Mouse (Mus musculus): ENCODE data around the gene Poll. TPM values are rescaled to one million over a fixed set of nuclear protein-coding genes. Genes with fewer than 3 reads are reported as not detected.

Poll gene
- total and polyA plus RNA-seq, 3 experiments: 7.6 to 15.9 (median 9.4) TPM

GRCm38 (mm10) chr19:45535929-45536328 lies 24.4 kb downstream of the Poll start:
- no peak for TF ChIP-seq CTCF (IDR thresholded peaks at IDR 0.05; ENCODE audit: low read depth, low read length)
- TF ChIP-seq GATA2 (IDR thresholded peaks at IDR 0.05; ENCODE audit: borderline replicate concordance, low read depth, low read length): no peak
- TF ChIP-seq GATA1 (IDR thresholded peaks at IDR 0.05; ENCODE audit: borderline replicate concordance, low read length): no peak
- no peak for TF ChIP-seq TAL1 (conservative IDR thresholded peaks at IDR 0.05; ENCODE audit: low read depth, low read length)
- no peak for TF ChIP-seq POLR2AphosphoS5 (IDR thresholded peaks at IDR 0.05; ENCODE audit: insufficient replicate concordance, low read depth, low read length)
- Histone ChIP-seq H3K4me1 (ENCODE audit: insufficient read depth, low read depth, low read length) (peaks cover 28% of the 10 kb centered on the region), H3K9me3 (replicated peaks) (no peaks in the 10 kb centered on the region), H3K4me3 (ENCODE audit: low read depth, low read length) (no peak overlapping the region), H3K36me3 (replicated peaks) (peaks cover 2% of the 10 kb centered on the region), H3K27me3 (ENCODE audit: insufficient read depth, low read length) (peaks cover 53% of the 10 kb centered on the region)
- DNase-seq (ENCODE audit: low spot score) (no peak), ATAC-seq (ENCODE audit: extremely low read depth, insufficient number of reproducible peaks, low FRiP score, poor library complexity, severe bottlenecking) (no peak)

- H3K9me3 ChIP-seq (replicated peaks): no peaks in the 10 kb centered on the region
- no peak overlapping the region for H3K4me3 ChIP-seq (ENCODE audit: low read depth, low read length)
- peaks cover 25% of the 10 kb centered on the region for H3K4me1 ChIP-seq (ENCODE audit: insufficient read depth, low read depth, low read length)
- no peak for DNase-seq (ENCODE audit: low spot score)
- no peak for TF ChIP-seq POLR2AphosphoS5 (IDR thresholded peaks at IDR 0.05; ENCODE audit: insufficient replicate concordance, low read depth, low read length)
- TF ChIP-seq GATA1 (IDR thresholded peaks at IDR 0.05; ENCODE audit: borderline replicate concordance, low read length): no peak
- no peak for TF ChIP-seq GATA2 (IDR thresholded peaks at IDR 0.05; ENCODE audit: borderline replicate concordance, low read depth, low read length)
- no peak for ATAC-seq (ENCODE audit: extremely low read depth, insufficient number of reproducible peaks, low FRiP score, poor library complexity, severe bottlenecking)
- H3K27me3 ChIP-seq (ENCODE audit: insufficient read depth, low read length): peaks cover 49% of the 10 kb centered on the region
- peaks cover 8% of the 10 kb centered on the region for H3K36me3 ChIP-seq (replicated peaks)
Measured at GRCm38 (mm10) chr19:45535214-45535735, 25.1 kb downstream of the Poll start.

- Histone ChIP-seq H3K27me3 (ENCODE audit: insufficient read depth, low read length) (peaks cover 43% of the 10 kb centered on the region), H3K9me3 (replicated peaks) (no peaks in the 10 kb centered on the region), H3K36me3 (replicated peaks) (peaks cover 25% of the 10 kb centered on the region), H3K4me3 (ENCODE audit: low read depth, low read length) (no peak overlapping the region), H3K4me1 (ENCODE audit: insufficient read depth, low read depth, low read length) (peaks cover 34% of the 10 kb centered on the region)
- TF ChIP-seq GATA1 (IDR thresholded peaks at IDR 0.05; ENCODE audit: borderline replicate concordance, low read length) (no peak), CTCF (IDR thresholded peaks at IDR 0.05; ENCODE audit: low read depth, low read length) (no peak), POLR2AphosphoS5 (IDR thresholded peaks at IDR 0.05; ENCODE audit: insufficient replicate concordance, low read depth, low read length) (no peak), TAL1 (conservative IDR thresholded peaks at IDR 0.05; ENCODE audit: low read depth, low read length) (no peak), GATA2 (IDR thresholded peaks at IDR 0.05; ENCODE audit: borderline replicate concordance, low read depth, low read length) (no peak)
- ATAC-seq (ENCODE audit: extremely low read depth, insufficient number of reproducible peaks, low FRiP score, poor library complexity, severe bottlenecking) (no peak), DNase-seq (ENCODE audit: low spot score) (no peak)
Measured at GRCm38 (mm10) chr19:45533617-45534016, 26.7 kb downstream of the Poll start.

GRCm38 (mm10) chr19:45531554-45531953 lies 28.8 kb downstream of the Poll start:
- H3K4me1 ChIP-seq (ENCODE audit: insufficient read depth, low read depth, low read length): peaks cover 43% of the 10 kb centered on the region
- H3K4me3 ChIP-seq (ENCODE audit: low read depth, low read length): no peak overlapping the region
- peaks cover 45% of the 10 kb centered on the region for H3K36me3 ChIP-seq (replicated peaks)
- DNase-seq (ENCODE audit: low spot score): no peak
- peaks cover 34% of the 10 kb centered on the region for H3K27me3 ChIP-seq (ENCODE audit: insufficient read depth, low read length)
- H3K9me3 ChIP-seq (replicated peaks): no peaks in the 10 kb centered on the region
- ATAC-seq (ENCODE audit: extremely low read depth, insufficient number of reproducible peaks, low FRiP score, poor library complexity, severe bottlenecking): no peak
- no peak for TF ChIP-seq CTCF (IDR thresholded peaks at IDR 0.05; ENCODE audit: low read depth, low read length)
- no peak for TF ChIP-seq TAL1 (conservative IDR thresholded peaks at IDR 0.05; ENCODE audit: low read depth, low read length)
- no peak for TF ChIP-seq POLR2AphosphoS5 (IDR thresholded peaks at IDR 0.05; ENCODE audit: insufficient replicate concordance, low read depth, low read length)
- TF ChIP-seq GATA2 (IDR thresholded peaks at IDR 0.05; ENCODE audit: borderline replicate concordance, low read depth, low read length): no peak
- TF ChIP-seq GATA1 (IDR thresholded peaks at IDR 0.05; ENCODE audit: borderline replicate concordance, low read length): no peak

GRCm38 (mm10) chr19:45530200-45530995 lies 29.9 kb downstream of the Poll start:
- ATAC-seq (ENCODE audit: extremely low read depth, insufficient number of reproducible peaks, low FRiP score, poor library complexity, severe bottlenecking): no peak
- H3K36me3 ChIP-seq (replicated peaks): peaks cover 49% of the 10 kb centered on the region

GRCm38 (mm10) chr19:45529294-45529693 lies 31.0 kb downstream of the Poll start:
- ATAC-seq (ENCODE audit: extremely low read depth, insufficient number of reproducible peaks, low FRiP score, poor library complexity, severe bottlenecking): no peak
- Histone ChIP-seq H3K27me3 (ENCODE audit: insufficient read depth, low read length) (peaks cover 14% of the 10 kb centered on the region), H3K36me3 (replicated peaks) (peaks cover 54% of the 10 kb centered on the region), H3K9me3 (replicated peaks) (no peaks in the 10 kb centered on the region), H3K4me3 (ENCODE audit: low read depth, low read length) (no peak overlapping the region), H3K4me1 (ENCODE audit: insufficient read depth, low read depth, low read length) (peaks cover 31% of the 10 kb centered on the region)
- no peak for TF ChIP-seq TAL1 (conservative IDR thresholded peaks at IDR 0.05; ENCODE audit: low read depth, low read length)
- TF ChIP-seq POLR2AphosphoS5 (IDR thresholded peaks at IDR 0.05; ENCODE audit: insufficient replicate concordance, low read depth, low read length): no peak
- TF ChIP-seq GATA1 (IDR thresholded peaks at IDR 0.05; ENCODE audit: borderline replicate concordance, low read length): no peak
- no peak for TF ChIP-seq CTCF (IDR thresholded peaks at IDR 0.05; ENCODE audit: low read depth, low read length)
- no peak for TF ChIP-seq GATA2 (IDR thresholded peaks at IDR 0.05; ENCODE audit: borderline replicate concordance, low read depth, low read length)
- DNase-seq (ENCODE audit: low spot score): no peak

More at GRCm38 (mm10) chr19:45530200-45530995, 29.9 kb downstream of the Poll start:
- Histone ChIP-seq H3K4me3 (ENCODE audit: low read depth, low read length) (no peak overlapping the region), H3K9me3 (replicated peaks) (no peaks in the 10 kb centered on the region), H3K4me1 (ENCODE audit: insufficient read depth, low read depth, low read length) (peaks cover 40% of the 10 kb centered on the region), H3K27me3 (ENCODE audit: insufficient read depth, low read length) (peaks cover 24% of the 10 kb centered on the region)
- no peak for TF ChIP-seq CTCF (IDR thresholded peaks at IDR 0.05; ENCODE audit: low read depth, low read length)
- TF ChIP-seq GATA1 (IDR thresholded peaks at IDR 0.05; ENCODE audit: borderline replicate concordance, low read length): no peak
- TF ChIP-seq GATA2 (IDR thresholded peaks at IDR 0.05; ENCODE audit: borderline replicate concordance, low read depth, low read length): no peak
- no peak for DNase-seq (ENCODE audit: low spot score)
